Mouse (Mus musculus): ENCODE data around the gene Zfp330.
A peak's percentile ranks its signal among the peaks of the same experiment; 100 is the strongest.

The Zfp330 gene

GRCm38 (mm10) chr8:82774093-82774422 is at the start of gene Zfp330:
Zfp330 (minus strand) TSS chr8:82774160.
- DNase-seq (ENCODE audit: low read depth), result peak; percentile 80

GRCm38 (mm10) chr8:82777945-82778344 is 4.0 kb upstream of the Zfp330 start:
- DNase-seq (ENCODE audit: low read depth), result no peak

- DNase-seq (ENCODE audit: low read depth), result no peak
These were observed 3.4 kb upstream of the Zfp330 start for GRCm38 (mm10) chr8:82777406-82777805.

- no peak for DNase-seq (ENCODE audit: low read depth)
These were observed 522 bp upstream of the Zfp330 start for GRCm38 (mm10) chr8:82774482-82774881.

- DNase-seq (ENCODE audit: low read depth), result no peak
These were observed 448 bp downstream of the Zfp330 start for GRCm38 (mm10) chr8:82773332-82774092.

GRCm38 (mm10) chr8:82770886-82771285 is 3.1 kb downstream of the Zfp330 start:
- no peak for DNase-seq (ENCODE audit: low read depth)

GRCm38 (mm10) chr8:82759071-82759470 is 14.9 kb downstream of the Zfp330 start:
- no peak for DNase-seq (ENCODE audit: low read depth)

GRCm38 (mm10) chr8:82754946-82755345 is 19.0 kb downstream of the Zfp330 start:
- no peak for DNase-seq (ENCODE audit: low read depth)

- DNase-seq (ENCODE audit: low read depth), result no peak
These were observed 27.3 kb downstream of the Zfp330 start for GRCm38 (mm10) chr8:82746617-82747016.

- DNase-seq (ENCODE audit: low read depth), result peak; percentile 7
These were observed 29.8 kb downstream of the Zfp330 start for GRCm38 (mm10) chr8:82743905-82744904.
